Mouse (Mus musculus) stomach, embryonic 16.5 days (tissue): ENCODE measurements around the gene Eif5. TPM values are rescaled to one million over a fixed set of nuclear protein-coding genes. Genes with fewer than 3 reads are reported as not detected.

Source experiments
- ATAC-seq: fragments of 200-750 bp; cut with Nextera tagmentation; 2 replicates; pipeline ENCODE4 v1.8.0; 2017; ENCODE audit warnings: moderate number of reproducible peaks, moderate TSS enrichment; ENCODE audit not compliant: insufficient read depth, low FRiP score
- H3K27ac ChIP-seq: fragments of 300-500 bp; sonication (generic); 2 replicates; pipeline ENCODE4 v1.5.1; 2014; ENCODE audit warnings: low read length
- H3K27me3 ChIP-seq: fragments of 300-500 bp; sonication (generic); 2 replicates; pipeline ENCODE4 v1.6.1; 2014; ENCODE audit warnings: low read length, control low read depth, mixed read lengths; ENCODE audit not compliant: control insufficient read depth, insufficient read depth
- H3K36me3 ChIP-seq: fragments of 300-500 bp; sonication (generic); 2 replicates; pipeline ENCODE4 v1.6.1; 2014; ENCODE audit warnings: low read length; ENCODE audit not compliant: control insufficient read depth, insufficient read depth
- H3K4me1 ChIP-seq: fragments of 300-500 bp; sonication (generic); 2 replicates; pipeline ENCODE4 v1.6.1; 2014; ENCODE audit warnings: low read length, control low read depth, mixed read lengths; ENCODE audit not compliant: control insufficient read depth, insufficient read depth
- H3K4me2 ChIP-seq: fragments of 300-500 bp; sonication (generic); 2 replicates; pipeline ENCODE4 v1.6.1; 2014; ENCODE audit warnings: low read depth, low read length, mixed read lengths
- H3K4me3 ChIP-seq: fragments of 300-500 bp; sonication (generic); replicated peaks from 2 replicates; pipeline ENCODE4 v1.5.1; 2014; ENCODE audit warnings: mild to moderate bottlenecking, low read length
- H3K9ac ChIP-seq: fragments of 300-500 bp; sonication (generic); 2 replicates; pipeline ENCODE4 v1.6.1; 2014; ENCODE audit warnings: low read length
- H3K9me3 ChIP-seq: fragments of 300-500 bp; sonication (generic); replicated peaks from 2 replicates; pipeline ENCODE4 v1.6.1; 2016; ENCODE audit warnings: low read length, control low read depth; ENCODE audit not compliant: control insufficient read depth
- WGBS: fragments of 180-500 bp; shearing (Covaris S2); extraction: QIAGEN DNeasy Blood & Tissue Kit; methylation state at CpG from one replicate; pipeline ENCODE4 v1.1.7; 2014; 5-methylcytosine and 5-hydroxymethylcytosine counted together
- polyA plus RNA-seq: library from polyadenylated mRNA; unstranded; fragments of >200 nt; fragmentation: Nextera tagmentation; extraction: Ambion mirVana; gene quantifications from 2 replicates; pipeline ENCODE4 v1.2.1, GENCODE M21; 2015

The Eif5 gene
- polyA plus RNA-seq, 1 experiment from 2014 or later = 438 TPM

DNA sequence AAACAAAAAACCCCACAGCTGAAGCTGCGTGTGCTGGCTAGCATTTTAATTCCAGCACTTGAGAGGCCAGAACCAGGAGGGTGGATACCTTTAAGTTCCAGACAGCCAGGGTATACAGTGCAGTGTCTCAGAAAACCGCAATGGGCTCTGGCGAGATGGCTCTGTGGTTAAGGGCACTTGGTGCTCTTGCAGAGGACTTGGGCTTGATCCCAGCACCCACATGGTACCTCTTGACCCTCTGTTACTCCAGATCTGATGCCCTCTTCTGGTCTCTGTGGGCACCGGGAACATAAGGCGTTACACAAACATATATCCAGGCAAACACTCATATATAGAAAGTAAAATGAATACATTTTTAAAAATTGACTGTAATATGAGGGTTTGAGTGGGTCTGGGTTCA, 27.5 kb downstream of the Eif5 start:
- H3K4me2 ChIP-seq = no peak overlapping the region
- no peak overlapping the region for H3K9ac ChIP-seq
- no peak overlapping the region for H3K4me3 ChIP-seq
- H3K36me3 ChIP-seq = no peaks in the 10 kb centered on the region
- WGBS = 79% methylated on average over 5 of the region's 5 CpGs
- H3K9me3 ChIP-seq = no peaks in the 10 kb centered on the region
- no peak overlapping the region for H3K27ac ChIP-seq
- no peaks in the 10 kb centered on the region for H3K4me1 ChIP-seq
- H3K27me3 ChIP-seq = no peaks in the 10 kb centered on the region
- ATAC-seq = no peak

GRCm38 (mm10) chr12:111568836-111569235, 31.0 kb downstream of the Eif5 start:
- WGBS = 68% methylated on average over 11 of the region's 11 CpGs
- peak; percentile 60; the same call in 1 of the 2 replicates for ATAC-seq
- no peak overlapping the region for H3K9ac ChIP-seq
- no peaks in the 10 kb centered on the region for H3K27me3 ChIP-seq
- H3K27ac ChIP-seq = no peak overlapping the region
- peaks cover 9% of the 10 kb centered on the region for H3K4me1 ChIP-seq
- H3K36me3 ChIP-seq = no peaks in the 10 kb centered on the region
- H3K4me3 ChIP-seq = no peak overlapping the region
- no peaks in the 10 kb centered on the region for H3K9me3 ChIP-seq
- no peak overlapping the region for H3K4me2 ChIP-seq

- Histone ChIP-seq H3K9me3 (no peaks in the 10 kb centered on the region), H3K27ac (no peak overlapping the region), H3K4me2 (no peak overlapping the region), H3K9ac (no peak overlapping the region), H3K4me3 (no peak overlapping the region), H3K27me3 (no peaks in the 10 kb centered on the region), H3K4me1 (peaks cover 18% of the 10 kb centered on the region), H3K36me3 (no peaks in the 10 kb centered on the region)
- ATAC-seq = no peak
- 73% methylated on average over 7 of the region's 7 CpGs for WGBS
Measured at GRCm38 (mm10) chr12:111572406-111572805, 34.6 kb downstream of the Eif5 start.

DNA sequence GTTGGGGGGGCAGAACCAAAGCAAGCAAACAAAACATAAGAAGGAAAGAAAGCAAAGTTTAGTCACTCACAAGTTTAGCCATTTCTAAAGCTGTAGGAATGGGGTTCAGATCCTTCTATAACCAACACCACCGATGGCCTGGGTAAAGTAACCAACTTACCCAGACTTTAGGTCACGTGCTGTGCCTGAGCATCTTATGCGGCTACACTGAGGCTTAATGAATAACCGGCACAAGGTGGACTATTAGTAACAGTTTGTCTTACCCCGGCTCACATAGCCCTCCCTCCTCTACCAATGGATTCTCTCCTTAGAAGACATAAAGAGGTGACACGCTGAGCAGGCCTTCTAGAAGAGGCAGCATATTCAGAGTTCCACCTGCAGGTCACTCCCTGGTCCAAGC, 35.5 kb downstream of the Eif5 start:
- H3K36me3 ChIP-seq = no peaks in the 10 kb centered on the region
- H3K9me3 ChIP-seq = no peaks in the 10 kb centered on the region
- no peaks in the 10 kb centered on the region for H3K27me3 ChIP-seq
- H3K27ac ChIP-seq = no peak overlapping the region
- peaks cover 18% of the 10 kb centered on the region for H3K4me1 ChIP-seq
- H3K4me2 ChIP-seq = peak overlapping the region; percentile 92
- H3K9ac ChIP-seq = peak overlapping the region; percentile 36
- 42% methylated on average over 6 of the region's 6 CpGs for WGBS
- peak overlapping the region; percentile 99 for H3K4me3 ChIP-seq
- ATAC-seq = no peak

DNA sequence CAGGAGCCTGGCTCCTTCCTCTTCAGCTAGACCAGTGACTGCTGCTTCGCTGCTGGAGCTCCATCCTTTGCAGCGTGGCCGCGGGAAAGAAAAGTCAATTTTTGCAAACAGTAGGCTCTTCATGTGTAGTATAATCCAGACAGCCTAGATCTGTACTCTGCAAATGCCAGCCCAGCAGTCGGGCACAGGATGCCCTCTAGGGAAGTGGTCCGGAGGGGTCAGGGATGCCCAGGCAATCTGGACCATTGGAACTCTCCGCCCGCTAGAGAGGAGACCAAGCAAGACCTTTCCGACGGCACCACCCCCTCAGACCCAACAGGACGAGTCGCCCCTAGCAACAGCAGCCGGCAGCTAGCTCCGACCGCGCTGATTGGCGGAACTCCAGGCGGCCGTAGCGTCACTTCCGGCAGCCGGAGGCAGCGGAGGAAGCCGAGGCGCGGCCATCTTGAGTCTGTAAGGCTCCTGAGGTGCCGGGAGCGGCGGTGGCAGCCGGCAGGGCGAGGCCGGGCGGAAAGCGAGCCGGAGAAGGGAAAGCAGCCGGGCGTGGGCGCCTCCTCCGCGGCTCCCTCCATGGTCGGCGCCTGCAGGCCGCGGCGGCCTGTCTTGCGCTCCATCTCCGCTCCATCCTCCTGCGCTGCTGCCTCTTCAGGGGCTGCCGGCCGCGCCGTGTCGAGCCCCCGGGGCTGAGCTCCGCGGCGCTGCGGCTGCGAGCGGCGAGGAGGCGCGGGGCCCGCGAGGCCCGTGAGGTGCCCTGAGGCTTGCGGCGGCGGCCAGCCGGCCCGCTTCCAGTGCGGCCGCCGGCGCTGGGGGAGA, 36.5 kb downstream of the Eif5 start, which contains the start of gene Mark3:
Mark3 (plus strand) TSS at position 450 of the 813 bp plus-strand sequence.
- Histone ChIP-seq H3K27me3 (no peaks in the 10 kb centered on the region), H3K4me3 (peak within 1 kb of the TSS; percentile 99), H3K4me2 (peak within 1 kb of the TSS; percentile 92), H3K9me3 (no peaks in the 10 kb centered on the region), H3K27ac (peak within 1 kb of the TSS; percentile 93), H3K4me1 (peaks cover 18% of the 10 kb centered on the region), H3K9ac (peak within 1 kb of the TSS; percentile 99), H3K36me3 (no peaks in the 10 kb centered on the region)
- peak; percentile 98 for ATAC-seq
- WGBS = under 1% methylated on average over 75 of the region's 75 CpGs

DNA sequence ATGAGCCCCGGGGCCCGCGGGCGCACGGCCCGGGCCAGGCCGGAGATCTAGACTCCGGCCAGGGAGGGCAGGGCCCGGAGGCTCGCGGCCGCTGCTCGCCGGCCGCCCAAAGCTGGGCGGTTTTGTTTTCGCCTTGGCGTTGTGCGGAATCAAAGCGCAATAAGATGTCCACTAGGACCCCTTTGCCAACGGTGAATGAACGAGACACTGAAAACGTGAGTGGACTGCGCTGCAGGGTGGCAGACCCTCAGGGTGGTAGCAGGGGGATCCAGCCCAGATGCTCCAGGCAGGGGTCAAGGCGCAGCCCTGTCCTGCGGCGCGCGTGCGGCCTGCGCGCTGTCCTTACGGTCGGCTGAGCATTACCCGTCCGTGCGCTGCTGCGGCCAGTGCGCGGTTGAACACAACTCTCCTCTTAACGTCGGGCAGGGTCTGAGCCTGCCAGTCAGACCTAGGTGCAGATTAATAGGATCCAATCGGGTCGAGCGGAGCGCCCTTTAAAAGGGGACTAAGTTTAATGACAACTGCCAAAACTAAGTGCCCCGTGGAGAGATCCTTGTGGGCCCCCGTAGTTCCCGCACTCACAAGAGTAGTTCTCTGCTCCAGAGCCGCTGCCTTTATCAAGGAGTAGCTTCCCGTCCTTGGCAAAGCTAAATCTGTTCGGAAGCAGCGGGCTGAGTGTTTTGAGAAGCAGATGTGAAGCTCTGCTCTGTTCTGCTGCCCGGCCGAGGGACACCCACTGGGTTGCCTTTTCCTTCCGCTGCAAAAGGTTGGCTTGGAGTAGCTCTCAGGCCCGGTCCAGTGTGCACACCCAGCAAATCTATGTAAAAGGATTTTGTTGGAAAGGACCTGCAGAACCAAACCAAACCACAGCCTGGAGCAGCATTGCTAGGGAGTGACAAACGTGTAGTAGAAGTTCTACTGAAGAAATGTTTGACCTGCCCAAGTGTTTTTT, 37.3 kb downstream of the Eif5 start:
- Histone ChIP-seq H3K4me1 (peaks cover 18% of the 10 kb centered on the region), H3K4me2 (peak overlapping the region; percentile 92), H3K4me3 (peak overlapping the region; percentile 99), H3K27ac (peak overlapping the region; percentile 93), H3K9ac (peak overlapping the region; percentile 99), H3K9me3 (no peaks in the 10 kb centered on the region), H3K27me3 (no peaks in the 10 kb centered on the region), H3K36me3 (no peaks in the 10 kb centered on the region)
- under 1% methylated on average over 58 of the region's 58 CpGs for WGBS
- peak; percentile 35; the same call in 1 of the 2 replicates for ATAC-seq

- no peak for ATAC-seq
- Histone ChIP-seq H3K27me3 (no peaks in the 10 kb centered on the region), H3K27ac (no peak overlapping the region), H3K36me3 (no peaks in the 10 kb centered on the region), H3K9ac (no peak overlapping the region), H3K9me3 (no peaks in the 10 kb centered on the region), H3K4me2 (no peak overlapping the region), H3K4me1 (peaks cover 11% of the 10 kb centered on the region), H3K4me3 (no peak overlapping the region)
- 84% methylated on average over 1 of the region's 1 CpGs for WGBS
Measured at GRCm38 (mm10) chr12:111583058-111583457, 45.2 kb downstream of the Eif5 start.

DNA sequence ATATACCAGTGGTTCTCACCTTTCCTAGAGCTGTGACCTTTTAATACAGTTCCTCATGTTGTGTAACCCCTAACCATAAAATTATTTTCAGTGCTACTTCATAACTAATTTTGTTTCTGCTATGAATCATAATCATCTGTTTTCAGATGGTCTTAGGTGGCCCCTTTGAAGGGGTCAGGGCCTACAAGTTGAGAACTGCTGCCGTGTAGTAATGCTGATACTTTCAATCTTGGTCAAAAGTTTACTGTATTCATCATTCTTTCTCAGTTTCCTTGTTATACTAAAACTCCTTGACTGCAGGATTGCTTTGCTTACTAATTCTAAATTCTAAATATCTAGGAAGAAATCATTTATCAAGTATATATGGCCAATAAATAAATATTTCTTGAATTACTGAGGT, 46.6 kb downstream of the Eif5 start:
- peaks cover 11% of the 10 kb centered on the region for H3K4me1 ChIP-seq
- no peaks in the 10 kb centered on the region for H3K36me3 ChIP-seq
- no peak overlapping the region for H3K9ac ChIP-seq
- no peaks in the 10 kb centered on the region for H3K27me3 ChIP-seq
- H3K4me2 ChIP-seq = no peak overlapping the region
- 54% methylated on average over 1 of the region's 1 CpGs for WGBS
- no peaks in the 10 kb centered on the region for H3K9me3 ChIP-seq
- no peak for ATAC-seq
- no peak overlapping the region for H3K4me3 ChIP-seq
- no peak overlapping the region for H3K27ac ChIP-seq

GRCm38 (mm10) chr12:111587252-111587651, 49.4 kb downstream of the Eif5 start:
- no peak overlapping the region for H3K4me3 ChIP-seq
- H3K9me3 ChIP-seq = no peaks in the 10 kb centered on the region
- no peaks in the 10 kb centered on the region for H3K27me3 ChIP-seq
- no peaks in the 10 kb centered on the region for H3K36me3 ChIP-seq
- H3K4me1 ChIP-seq = peaks cover 11% of the 10 kb centered on the region
- no peak overlapping the region for H3K9ac ChIP-seq
- peak overlapping the region; percentile 4; the same call in 1 of the 2 replicates for H3K27ac ChIP-seq
- WGBS = 76% methylated on average over 12 of the region's 12 CpGs
- no peak for ATAC-seq
- H3K4me2 ChIP-seq = no peak overlapping the region
